Mouse (Mus musculus) frontal cortex, postnatal 36 days (tissue): ENCODE measurements around the gene Tnfaip6.
A peak's percentile ranks its signal among the peaks of the same experiment; 100 is the strongest.
"Not testable (repeated sequence)": the region's sequence is repeated elsewhere in the genome, so short reads cannot be mapped to it uniquely, and the experiment has no call there.

Experiments used
- DNase-seq, 2 experiments: peaks; one replicate each; pipeline ENCODE4 v3.0.0; 2022; ENCODE audit warnings: low spot score in 2 of 2

Tnfaip6 gene

DNA sequence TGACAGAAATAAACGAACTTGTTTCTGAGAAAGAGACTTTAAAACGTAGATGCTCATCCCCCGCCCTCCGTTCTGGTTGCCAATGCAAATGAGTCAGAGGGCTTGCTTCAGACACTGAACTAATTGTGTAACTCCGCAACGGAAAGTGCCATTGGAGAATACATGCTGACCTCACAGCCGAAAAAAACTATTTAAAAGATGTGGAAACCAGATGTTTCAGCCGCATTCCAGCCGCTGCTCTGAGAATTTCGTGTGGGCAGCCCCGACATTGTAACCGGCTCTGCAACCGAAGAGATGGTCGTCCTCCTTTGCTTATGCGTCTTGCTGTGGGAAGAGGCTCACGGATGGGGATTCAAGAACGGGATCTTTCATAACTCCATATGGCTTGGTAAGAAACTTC lies at the start of gene Tnfaip6:
TSS of gene Tnfaip6 (plus strand) at position 128 of the 400 bp plus-strand sequence.
- DNase-seq = peak; percentile 49 to 55

DNA sequence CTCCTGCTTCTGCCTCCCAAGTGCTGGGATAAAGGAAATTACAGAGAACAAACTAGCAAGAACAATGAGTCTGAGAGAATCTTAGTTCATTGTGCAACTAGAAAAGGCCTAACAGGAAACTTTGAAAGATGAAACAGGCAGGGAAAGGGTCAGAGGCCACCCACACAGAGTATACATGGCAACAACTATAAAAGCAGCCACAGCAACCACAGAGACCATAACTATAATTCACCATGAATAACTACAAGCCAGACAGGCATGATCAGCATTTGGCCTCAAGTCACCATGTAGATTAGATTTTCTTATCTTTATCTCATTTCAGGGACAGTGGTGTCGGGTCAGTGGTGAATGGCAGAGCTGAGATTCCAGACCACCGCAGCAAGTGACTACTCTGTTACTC lies 48.2 kb upstream of the Tnfaip6 start:
- DNase-seq = no peak

DNA sequence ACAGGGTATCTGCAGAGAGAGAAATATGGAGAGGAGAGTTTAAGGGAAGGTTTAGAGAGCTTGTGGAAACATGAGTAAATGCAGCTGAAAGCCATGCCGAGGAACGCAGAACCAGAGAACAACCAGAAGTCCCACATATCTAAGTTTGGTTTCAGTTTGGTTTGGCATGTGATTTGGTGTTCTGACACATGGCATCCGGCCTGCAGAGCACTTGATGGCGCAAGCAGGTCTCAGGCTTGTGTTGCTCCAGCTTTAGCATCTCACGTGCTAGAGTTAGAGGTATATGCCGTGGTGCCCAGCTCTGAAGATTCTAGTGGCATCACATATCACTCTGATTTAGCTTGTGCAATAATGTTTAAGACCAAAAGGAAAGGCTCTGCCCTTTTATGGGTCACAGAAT lies 46.4 kb upstream of the Tnfaip6 start:
- no peak for DNase-seq

- peak; percentile 8 to 11 for DNase-seq
Observed at GRCm38 (mm10) chr2:51999996-52000395, 37.8 kb upstream of the Tnfaip6 start.

DNA sequence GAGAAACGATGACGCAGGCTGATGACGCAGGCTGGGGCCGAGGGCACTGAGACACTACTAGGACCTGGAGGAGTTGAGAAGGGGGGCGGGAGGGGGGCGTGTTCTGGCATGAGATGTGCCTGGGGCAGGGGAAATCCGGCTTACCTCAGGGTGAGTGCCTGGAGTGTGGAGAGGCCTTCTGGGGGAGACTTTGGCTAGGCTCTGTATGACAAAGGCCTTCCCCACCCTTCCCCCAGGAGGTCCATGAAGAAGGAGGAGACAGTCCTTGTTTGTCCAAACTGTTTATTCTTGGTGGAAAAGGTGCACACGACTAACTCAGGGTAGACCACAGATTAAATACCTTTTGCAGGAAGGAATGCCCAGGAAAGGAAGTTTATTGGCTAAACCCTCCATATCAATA lies 36.3 kb upstream of the Tnfaip6 start:
- DNase-seq = no peak

DNA sequence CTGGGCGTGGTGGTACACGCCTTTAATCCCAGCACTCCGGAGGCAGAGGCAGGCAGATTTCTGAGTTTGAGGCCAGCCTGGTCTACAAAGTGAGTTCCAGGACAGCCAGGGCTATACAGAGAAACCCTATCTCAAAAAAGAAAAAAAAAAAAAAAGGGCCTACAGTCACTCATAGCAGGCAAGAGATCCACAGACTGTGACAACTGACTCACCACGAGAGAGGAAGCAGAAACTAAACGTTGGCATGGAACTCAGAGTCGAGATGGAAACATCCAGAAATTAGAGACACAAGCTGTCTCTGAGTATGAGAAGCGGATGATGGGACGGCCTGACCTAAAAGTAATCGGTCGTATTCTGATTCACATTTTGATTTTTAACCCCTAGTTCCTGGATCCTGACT lies 35.5 kb upstream of the Tnfaip6 start:
- not testable (repeated sequence) for DNase-seq

GRCm38 (mm10) chr2:52006380-52006779 lies 31.4 kb upstream of the Tnfaip6 start:
- no peak for DNase-seq

DNA sequence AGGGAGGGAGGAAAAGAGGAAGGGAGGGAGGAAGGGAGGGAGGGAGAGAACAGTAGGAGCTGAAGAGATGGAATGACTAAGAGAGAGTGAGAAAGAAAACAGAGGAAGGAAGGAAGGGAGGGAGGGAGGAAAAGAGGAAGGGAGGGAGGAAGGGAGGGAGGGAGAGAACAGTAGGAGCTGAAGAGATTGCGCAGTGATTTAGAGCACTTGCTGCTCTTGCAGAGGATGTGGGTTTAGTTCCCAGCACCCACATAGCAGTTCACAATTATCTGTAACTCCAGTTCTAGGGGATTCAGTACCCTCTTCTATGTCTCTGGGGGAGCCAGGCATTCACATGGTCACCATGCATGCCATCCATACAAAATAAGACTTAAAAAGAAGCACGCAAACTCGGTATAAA lies 26.0 kb upstream of the Tnfaip6 start:
- not testable (repeated sequence) for DNase-seq

GRCm38 (mm10) chr2:52013306-52013820 lies 24.4 kb upstream of the Tnfaip6 start:
- DNase-seq = peak in 1 of 2 experiments; percentile 23

DNA sequence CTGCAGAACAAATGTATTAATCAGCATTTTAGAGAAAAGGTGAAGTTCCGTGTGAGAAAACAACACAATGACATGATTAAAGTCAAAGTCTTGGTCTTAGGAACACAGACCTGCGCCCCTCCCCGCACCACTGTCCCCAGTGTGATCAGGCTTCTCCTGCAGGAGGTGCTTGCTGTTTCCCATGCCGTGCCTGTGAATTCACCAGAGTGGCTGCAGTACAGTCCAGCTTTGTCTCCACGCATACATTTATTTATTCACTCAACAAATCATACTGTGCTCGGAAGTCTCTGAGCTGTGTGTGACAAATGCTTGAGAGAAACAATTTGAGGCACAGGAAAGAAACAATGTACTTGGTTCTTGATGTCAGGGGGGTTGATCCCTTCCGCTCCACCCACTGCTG lies 21.4 kb upstream of the Tnfaip6 start:
- no peak for DNase-seq

DNA sequence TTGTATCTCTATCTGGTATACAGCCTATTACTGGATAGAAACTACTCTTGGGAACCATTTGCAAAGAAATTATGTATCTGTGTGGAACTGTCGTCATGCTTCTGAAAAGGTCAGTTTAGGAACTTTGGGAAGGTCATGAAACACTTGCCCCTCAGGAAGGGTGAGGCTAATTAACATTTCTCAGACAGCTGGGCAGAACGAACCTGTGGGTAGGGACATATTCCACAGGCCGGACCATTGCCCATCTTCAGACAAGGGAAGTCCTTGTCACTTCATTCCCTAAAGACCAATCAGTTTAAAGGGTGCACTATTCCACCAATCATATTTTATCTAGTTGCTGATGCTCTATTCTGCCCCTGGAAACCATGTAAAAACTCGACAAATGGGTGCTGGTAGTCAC lies 10.7 kb upstream of the Tnfaip6 start:
- no peak for DNase-seq

GRCm38 (mm10) chr2:52029426-52029825 lies 8.4 kb upstream of the Tnfaip6 start:
- no peak for DNase-seq

DNA sequence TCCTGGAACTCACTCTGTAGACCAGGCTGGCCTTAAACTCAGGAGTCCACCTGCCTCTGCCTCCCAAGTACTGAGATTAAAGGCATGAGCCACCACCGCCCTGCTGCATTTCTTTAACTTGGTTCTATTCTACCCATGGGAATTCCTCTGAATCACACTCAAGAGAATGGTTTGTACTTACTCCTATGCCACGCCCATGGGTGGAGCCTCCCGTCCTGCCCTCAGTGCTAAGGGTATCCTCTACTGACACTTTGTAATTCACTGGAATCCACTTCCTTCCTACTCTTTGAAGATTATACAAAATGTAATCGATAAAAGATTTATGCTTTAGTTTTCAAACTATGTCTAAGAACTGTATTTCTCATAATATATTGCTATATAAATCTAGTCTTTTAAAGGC lies 6.3 kb upstream of the Tnfaip6 start:
- no peak for DNase-seq

GRCm38 (mm10) chr2:52034601-52035000 lies 3.2 kb upstream of the Tnfaip6 start:
- peak in 1 of 2 experiments; percentile 14 for DNase-seq

- peak in 1 of 2 experiments; percentile 17 for DNase-seq
Observed at GRCm38 (mm10) chr2:52035144-52035543, 2.7 kb upstream of the Tnfaip6 start.

DNA sequence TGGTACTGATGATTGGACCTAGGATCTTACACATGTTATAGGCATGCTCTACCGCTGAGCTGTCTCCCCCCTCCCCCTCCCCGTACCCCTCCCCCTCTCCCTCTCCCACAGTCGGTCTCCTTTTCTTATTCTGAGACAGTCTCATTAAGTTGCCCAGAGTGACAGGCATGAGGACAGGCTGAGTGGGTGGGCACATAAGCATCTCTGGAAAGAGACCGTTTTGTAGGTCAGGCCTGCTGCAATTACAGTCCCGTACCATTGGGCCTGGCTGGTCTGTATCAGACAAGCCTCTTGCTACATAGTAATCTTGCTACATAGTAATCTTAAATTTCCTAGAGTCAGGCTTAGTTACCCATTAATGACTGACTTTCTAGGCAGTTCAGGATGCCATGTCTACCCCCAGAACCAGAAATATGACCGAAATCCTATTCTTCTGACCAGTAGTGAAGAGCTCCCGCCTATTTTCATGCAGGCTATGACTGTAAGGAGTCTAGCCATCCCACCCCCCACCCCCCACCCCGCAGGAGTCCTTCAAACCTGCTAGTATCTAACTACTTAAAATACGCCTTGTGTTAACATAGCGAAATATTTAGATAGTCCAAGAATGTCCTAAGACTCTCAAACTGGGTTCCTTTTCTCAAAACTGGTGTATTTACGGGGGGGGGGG lies 747 bp upstream of the Tnfaip6 start:
- no peak for DNase-seq

DNA sequence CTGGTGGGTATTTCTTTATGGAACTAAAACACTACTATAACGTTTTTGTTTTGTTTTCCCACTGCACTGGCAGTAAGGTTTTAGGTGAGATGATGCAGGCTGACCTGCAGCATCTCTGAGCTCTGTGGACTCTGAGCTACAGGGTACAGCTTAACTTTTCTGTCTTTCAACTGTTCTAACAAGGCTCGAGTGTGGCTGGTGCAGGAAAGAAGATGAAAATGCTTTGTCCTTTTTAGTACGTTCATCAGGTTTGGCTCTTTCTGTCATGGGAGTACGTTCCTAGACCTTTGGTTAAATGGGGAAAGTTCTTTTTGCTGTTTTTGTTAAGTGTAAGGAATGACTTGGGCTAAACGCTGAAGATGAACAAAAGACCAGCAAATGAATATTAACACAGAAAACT lies 749 bp downstream of the Tnfaip6 start:
- no peak for DNase-seq

DNA sequence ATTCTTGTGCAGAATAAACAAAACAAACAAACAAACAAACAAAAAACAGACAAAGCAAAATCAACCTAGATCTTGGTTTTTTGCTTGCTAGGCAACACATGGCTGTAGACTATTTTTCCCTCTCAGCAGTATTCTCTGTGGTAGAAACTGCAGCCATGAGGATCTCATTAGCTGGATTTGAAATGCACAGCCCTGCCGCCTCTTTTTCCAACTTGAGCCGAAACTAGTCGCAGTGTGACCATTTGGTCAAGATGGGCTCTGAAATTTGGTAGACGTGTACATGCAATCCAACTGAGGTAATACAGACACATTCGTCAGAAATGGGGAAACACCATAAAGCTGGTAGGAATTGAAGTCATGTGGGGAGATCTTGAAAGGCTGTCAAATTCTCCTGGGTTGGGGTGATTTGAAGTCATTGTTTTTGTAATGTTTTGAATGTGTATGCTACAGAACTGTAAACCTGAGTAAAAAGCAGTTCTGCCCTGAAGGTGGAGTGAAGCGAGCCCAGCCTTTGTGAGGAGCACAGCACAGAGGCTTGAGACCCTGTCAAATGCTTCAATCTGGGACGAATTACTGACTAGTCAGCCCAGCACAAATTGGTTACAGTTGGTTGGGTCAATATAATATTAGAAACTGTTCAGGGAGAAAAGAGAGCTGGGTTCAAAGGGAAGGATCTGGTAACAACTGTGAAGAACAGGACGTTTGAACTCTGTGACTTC lies 1.4 kb downstream of the Tnfaip6 start:
- DNase-seq = no peak

DNA sequence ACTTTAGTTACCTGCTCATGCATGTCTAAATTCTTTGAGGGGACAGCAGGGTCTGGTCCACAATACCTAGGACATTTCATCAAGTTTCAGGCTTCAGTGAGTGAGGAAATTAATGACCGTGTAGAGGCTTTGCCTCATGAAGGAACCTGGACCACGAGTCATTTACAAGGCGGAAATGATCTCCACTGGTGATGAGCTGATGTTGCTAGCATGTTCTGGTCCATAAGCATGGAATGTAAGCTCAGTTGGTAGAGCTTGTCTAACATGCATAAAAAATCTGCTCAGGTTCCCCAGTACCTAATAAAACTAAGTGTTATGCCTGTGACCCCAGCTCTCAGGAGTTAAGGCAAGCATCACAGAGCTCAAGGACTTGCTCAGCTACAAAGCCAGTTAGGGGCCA lies 4.3 kb downstream of the Tnfaip6 start:
- DNase-seq = no peak

DNA sequence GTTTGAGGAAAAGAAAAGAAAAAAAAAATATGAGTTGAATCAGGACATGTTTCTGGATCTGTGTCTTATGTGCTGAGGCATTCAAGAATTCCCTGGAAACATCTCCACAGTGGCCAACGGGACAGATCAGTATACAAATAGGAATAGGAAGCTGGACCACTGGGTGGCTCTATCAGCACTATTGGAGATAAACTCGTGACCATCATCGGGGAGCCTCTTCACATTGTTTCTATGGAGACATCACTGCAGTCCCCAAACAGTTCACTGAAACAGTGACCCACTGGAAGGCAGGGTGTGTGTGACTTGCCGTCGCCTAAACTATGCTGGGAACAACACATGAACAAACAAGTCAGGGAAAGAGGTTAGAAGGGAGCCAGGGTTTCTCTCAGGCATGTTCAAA lies 4.9 kb downstream of the Tnfaip6 start:
- DNase-seq = no peak

GRCm38 (mm10) chr2:52043485-52043884 lies 5.7 kb downstream of the Tnfaip6 start:
- no peak for DNase-seq

- DNase-seq = no peak
Observed at GRCm38 (mm10) chr2:52046032-52046431, 8.2 kb downstream of the Tnfaip6 start.

GRCm38 (mm10) chr2:52050823-52051222 lies 13.0 kb downstream of the Tnfaip6 start:
- DNase-seq = no peak
